Comparison of ENCODE assay signal across 8 mouse cellular contexts in genomic region chr13:69738461-69738971, GRCm38 (mm10). TPM values are rescaled to one million over a fixed set of nuclear protein-coding genes. Genes with fewer than 3 reads are reported as not detected.
DNase-seq lines count a peak whose midpoint lies in the region; ATAC-seq and TF ChIP-seq lines count a peak whose summit lies in the region.

No protein-coding gene starts in this region.

- H3K9ac ChIP-seq in ES-Bruce4 (ENCODE audit: low read depth, poor library complexity, severe bottlenecking): peak overlapping the region; percentile 60; the same call in 1 of the 2 replicates
- H3K9ac ChIP-seq in heart, embryonic 16.5 days (ENCODE audit: low read length): peak overlapping the region; percentile 13; the same call in 1 of the 2 replicates
- peak overlapping the region; percentile 7 for H3K9ac ChIP-seq in stomach, embryonic 16.5 days (ENCODE audit: low read length)

- H3K4me1 ChIP-seq in ES-Bruce4 (ENCODE audit: control insufficient read depth, insufficient read depth, low read length): no peaks in the 10 kb centered on the region
- H3K4me1 ChIP-seq in cortical plate, adult 2 months (ENCODE audit: control insufficient read depth, insufficient read depth, low read length): peaks cover 4% of the 10 kb centered on the region; the same call in 1 of the 2 replicates
- H3K4me1 ChIP-seq in heart, embryonic 16.5 days (ENCODE audit: control insufficient read depth, insufficient read depth, low read length): peaks cover 11% of the 10 kb centered on the region; the same call in 1 of the 2 replicates
- H3K4me1 ChIP-seq in stomach, embryonic 16.5 days (ENCODE audit: control insufficient read depth, insufficient read depth, low read length): peaks cover 6% of the 10 kb centered on the region; the same call in 1 of the 2 replicates

- no peak for TF ChIP-seq POLR2A in ES-Bruce4 (IDR thresholded peaks at IDR 0.05; ENCODE audit: insufficient read depth, low read length)
- peak; percentile 49; the same call in 1 of the 2 replicates for TF ChIP-seq POLR2A in cortical plate, adult 2 months (IDR thresholded peaks at IDR 0.05; ENCODE audit: extremely low read depth, insufficient read depth, low read length)

- ATAC-seq in heart, embryonic 16.5 days (replicated peaks; ENCODE audit: extremely low read depth, insufficient read depth, low FRiP score): no peak
- ATAC-seq in stomach, embryonic 16.5 days (ENCODE audit: insufficient read depth, low FRiP score): no peak

- DNase-seq in adrenal gland, adult 18-20 months (ENCODE audit: low spot score in 2 of 2): peak; percentile 10 to 26
- DNase-seq in adrenal gland, postnatal 4 days (ENCODE audit: low spot score in 2 of 2): no peak
- peak; percentile 20 for DNase-seq in kidney, postnatal 14 days
- DNase-seq in mesoderm, embryonic 11.5 days (ENCODE audit: low read depth, low spot score): peak; percentile 41

- WGBS in heart, embryonic 16.5 days: 1% methylated on average over 40 of the region's 40 CpGs
- under 1% methylated on average over 40 of the region's 40 CpGs for WGBS in stomach, embryonic 16.5 days

- H3K4me3 ChIP-seq in ES-Bruce4 (ENCODE audit: low read depth, low read length): peak overlapping the region; percentile 64
- peak overlapping the region; percentile 95 for H3K4me3 ChIP-seq in cortical plate, adult 2 months (ENCODE audit: insufficient read depth, low read length)
- peak overlapping the region; percentile 70 for H3K4me3 ChIP-seq in heart, embryonic 16.5 days (ENCODE audit: low read length)
- H3K4me3 ChIP-seq in stomach, embryonic 16.5 days (replicated peaks; ENCODE audit: low read length): peak overlapping the region; percentile 63

- peaks cover 20% of the 10 kb centered on the region for H3K27me3 ChIP-seq in ES-Bruce4 (ENCODE audit: control insufficient read depth, insufficient read depth, low read length, poor library complexity, severe bottlenecking)
- H3K27me3 ChIP-seq in heart, embryonic 16.5 days (ENCODE audit: control insufficient read depth, insufficient read depth, low read length): peaks cover 51% of the 10 kb centered on the region
- H3K27me3 ChIP-seq in stomach, embryonic 16.5 days (ENCODE audit: control insufficient read depth, insufficient read depth, low read length): peaks cover 49% of the 10 kb centered on the region

- TF ChIP-seq CTCF in ES-Bruce4 (IDR thresholded peaks at IDR 0.05; ENCODE audit: low read depth, low read length): no peak
- no peak for TF ChIP-seq CTCF in cortical plate, adult 2 months (IDR thresholded peaks at IDR 0.05; ENCODE audit: extremely low read depth, insufficient read depth, low read length)

- H3K4me2 ChIP-seq in heart, embryonic 16.5 days (ENCODE audit: low read depth, low read length): peak overlapping the region; percentile 96
- H3K4me2 ChIP-seq in stomach, embryonic 16.5 days (ENCODE audit: low read depth, low read length): peak overlapping the region; percentile 99

- H3K27ac ChIP-seq in ES-Bruce4 (ENCODE audit: insufficient read depth, low read length): no peak overlapping the region
- H3K27ac ChIP-seq in cortical plate, adult 2 months (ENCODE audit: insufficient read depth, low read length): peak overlapping the region; percentile 65
- no peak overlapping the region for H3K27ac ChIP-seq in heart, embryonic 16.5 days (ENCODE audit: low read length)
- no peak overlapping the region for H3K27ac ChIP-seq in stomach, embryonic 16.5 days (ENCODE audit: low read length)

- no peak for TF ChIP-seq EP300 in ES-Bruce4 (IDR thresholded peaks at IDR 0.05; ENCODE audit: insufficient read depth, low read depth, low read length)

- H3K36me3 ChIP-seq in ES-Bruce4 (ENCODE audit: control insufficient read depth, insufficient read depth, low read length, poor library complexity, severe bottlenecking): no peaks in the 10 kb centered on the region
- H3K36me3 ChIP-seq in heart, embryonic 16.5 days (ENCODE audit: control insufficient read depth, insufficient read depth): no peaks in the 10 kb centered on the region
- no peaks in the 10 kb centered on the region for H3K36me3 ChIP-seq in stomach, embryonic 16.5 days (ENCODE audit: control insufficient read depth, insufficient read depth, low read length)

- H3K9me3 ChIP-seq in ES-Bruce4 (replicated peaks; ENCODE audit: control insufficient read depth, insufficient read depth, low read length, poor library complexity, severe bottlenecking): no peaks in the 10 kb centered on the region
- H3K9me3 ChIP-seq in heart, embryonic 16.5 days (replicated peaks; ENCODE audit: control insufficient read depth, low read length): no peaks in the 10 kb centered on the region
- no peaks in the 10 kb centered on the region for H3K9me3 ChIP-seq in stomach, embryonic 16.5 days (replicated peaks; ENCODE audit: control insufficient read depth, low read length)

RNA-seq across cellular contexts. Expression of gene Ube2ql1, which starts 1.2 kb away (rescaled TPM):
- 1 to 10 TPM; 2.8 to 3.7 TPM for total RNA-seq in adrenal gland, adult 18-20 months (2021)
- total RNA-seq in adrenal gland, postnatal 4 days (2021): 1 to 10 TPM; 1.9 to 2.9 TPM
- 1.0 and 1.5 TPM in 2 replicates for polyA plus RNA-seq in ES-Bruce4 (2011; ENCODE audit: insufficient read depth, insufficient read length, low read depth, missing spikeins)
- polyA plus RNA-seq in cortical plate, adult 2 months (2012; rRNA removed): 151 TPM in 2 replicates
- polyA plus RNA-seq in heart, embryonic 16.5 days (2015; fragmentation: Nextera tagmentation; extraction: Ambion mirVana): 0.44 and 0.66 TPM in 2 replicates
- polyA plus RNA-seq in stomach, embryonic 16.5 days (2015; fragmentation: Nextera tagmentation; extraction: Ambion mirVana): 0.09 and 0.21 TPM in 2 replicates

Comparison
In these comparisons a context has a peak if more than half of its experiments do, and no peak if none do; other contexts are left out.
1. DNase-seq: peak in adrenal gland, adult 18-20 months (2 of 2), kidney, postnatal 14 days (single experiment) and mesoderm, embryonic 11.5 days (single experiment); none in adrenal gland, postnatal 4 days (0 of 2).
2. H3K9ac ChIP-seq: peak in every context shown above with its lines; median percentile 60 in ES-Bruce4; 13 in heart, embryonic 16.5 days; 7 in stomach, embryonic 16.5 days.
3. RNA of gene Ube2ql1, which starts 1.2 kb away (polyA plus RNA-seq): 151 TPM in cortical plate, adult 2 months; 1.0 to 1.5 TPM in ES-Bruce4, 0.44 to 0.66 TPM in heart, embryonic 16.5 days and 0.09 to 0.21 TPM in stomach, embryonic 16.5 days; every median in the first group is over 10 times any median in the second.
4. Peak in every context shown above with its lines, with median percentiles within 50 percentile points of each other: H3K4me3 ChIP-seq.